Mouse (Mus musculus) left cerebral cortex, postnatal 14 days (tissue): ENCODE measurements around the gene Lgals9. TPM values are rescaled to one million over a fixed set of nuclear protein-coding genes. Genes with fewer than 3 reads are reported as not detected.
A peak's percentile ranks its signal among the peaks of the same experiment; 100 is the strongest.

ENCODE experiments used
- DNase-seq, 2 experiments: peaks; one replicate each; pipeline ENCODE4 v3.0.0; 2021 to 2022; ENCODE audit warnings: low spot score in 2 of 2, mixed read lengths in 1 of 2
- intact Hi-C: fragments of 180-260 bp; cut with DNase I; formaldehyde crosslinking; loops from one replicate; pipeline ENCODE4 v1.15.1; 2025
- total RNA-seq, 2 experiments: library from RNA; stranded (reverse); gene quantifications; 2 replicates each; pipeline ENCODE4 v1.2.3; 2021

The Lgals9 gene
- total RNA-seq, 2 experiments from 2014 or later, result 6.5 to 7.5 TPM

DNA sequence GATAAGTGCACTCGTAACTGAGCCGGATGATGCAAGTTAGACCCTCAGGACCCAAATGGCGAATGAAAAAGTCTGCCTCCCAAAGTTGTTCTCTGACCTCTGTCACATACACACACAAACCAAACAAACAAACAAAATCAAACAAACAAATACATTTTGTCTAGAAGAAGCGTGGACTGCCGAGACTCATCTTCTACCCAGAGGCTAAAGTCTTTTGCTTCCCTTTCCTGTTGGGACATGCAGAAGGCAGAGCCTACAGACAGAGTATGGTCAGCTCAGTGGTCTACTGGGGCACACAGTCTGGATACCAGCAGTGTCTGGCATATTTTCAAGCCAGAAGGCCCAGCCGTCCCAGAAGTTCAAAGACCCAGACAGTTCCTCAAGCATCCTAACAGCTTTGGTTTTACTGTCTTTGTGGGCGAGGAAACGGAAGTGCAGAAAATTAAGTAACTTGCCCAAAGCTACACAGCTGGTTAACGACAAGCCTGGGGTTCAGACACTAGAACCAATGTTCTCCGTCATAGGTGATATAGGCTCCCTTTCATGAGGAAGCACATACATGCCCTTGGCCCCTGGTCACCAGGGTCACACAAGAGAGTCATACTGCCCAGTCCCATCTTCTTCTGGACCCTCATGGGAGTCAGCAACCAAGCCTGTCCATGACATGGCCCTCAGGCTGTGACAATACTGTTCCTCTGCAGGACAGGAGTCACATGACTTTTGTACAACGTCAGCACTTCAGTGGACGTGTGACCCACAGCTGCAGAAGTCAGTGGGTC lies 2.0 kb downstream of the Lgals9 start:
- intact Hi-C loops, result no loop called here
- DNase-seq, result peak in 1 of 2 experiments; percentile 31

DNA sequence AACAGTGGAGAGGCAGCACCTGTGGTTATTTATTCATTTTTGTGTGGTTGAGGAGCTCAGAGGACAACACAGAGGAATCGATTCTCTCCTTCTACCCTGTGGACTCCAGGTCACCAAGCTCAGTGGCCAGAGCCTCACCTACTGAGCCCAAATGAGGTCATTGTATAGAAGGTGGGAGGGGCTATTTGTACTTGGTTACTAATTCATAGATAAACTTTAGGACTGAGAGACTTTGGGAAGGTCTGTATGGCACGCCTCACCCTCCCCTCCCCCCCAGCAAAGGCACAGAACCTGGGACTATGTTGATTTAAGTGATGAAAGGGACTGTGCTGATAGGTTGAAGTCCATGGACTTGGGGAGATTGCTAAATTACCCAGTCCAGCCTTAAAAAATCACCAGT lies 2.7 kb downstream of the Lgals9 start:
- no peak for DNase-seq
- intact Hi-C loops, result no loop called here

DNA sequence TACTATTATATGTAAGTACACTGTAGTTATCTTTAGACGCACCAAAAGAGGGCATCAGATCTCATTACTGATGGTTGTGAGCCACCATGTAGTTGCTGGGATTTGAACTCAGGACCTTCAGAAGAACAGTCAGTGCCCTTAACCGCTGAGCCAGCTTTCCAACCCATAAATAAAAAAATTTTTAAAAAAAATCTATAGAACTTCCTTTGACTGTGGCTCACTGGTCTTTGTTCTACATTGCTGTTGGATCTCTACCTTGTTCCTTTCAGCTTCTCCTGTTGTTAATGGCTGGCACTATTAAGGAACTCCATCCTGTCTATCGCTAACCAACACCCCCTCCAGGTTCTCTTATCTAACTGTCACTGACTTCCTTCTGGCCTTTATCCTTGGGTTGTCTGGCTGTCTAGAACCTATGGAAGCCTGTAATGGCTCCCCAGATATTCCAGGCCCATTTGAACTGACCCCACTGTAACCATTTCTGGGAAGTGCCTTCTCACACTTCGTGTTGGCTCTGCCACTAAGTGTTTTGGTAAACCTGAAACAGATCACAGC lies 4.6 kb downstream of the Lgals9 start:
- intact Hi-C loops, result no loop called here
- no peak for DNase-seq

DNA sequence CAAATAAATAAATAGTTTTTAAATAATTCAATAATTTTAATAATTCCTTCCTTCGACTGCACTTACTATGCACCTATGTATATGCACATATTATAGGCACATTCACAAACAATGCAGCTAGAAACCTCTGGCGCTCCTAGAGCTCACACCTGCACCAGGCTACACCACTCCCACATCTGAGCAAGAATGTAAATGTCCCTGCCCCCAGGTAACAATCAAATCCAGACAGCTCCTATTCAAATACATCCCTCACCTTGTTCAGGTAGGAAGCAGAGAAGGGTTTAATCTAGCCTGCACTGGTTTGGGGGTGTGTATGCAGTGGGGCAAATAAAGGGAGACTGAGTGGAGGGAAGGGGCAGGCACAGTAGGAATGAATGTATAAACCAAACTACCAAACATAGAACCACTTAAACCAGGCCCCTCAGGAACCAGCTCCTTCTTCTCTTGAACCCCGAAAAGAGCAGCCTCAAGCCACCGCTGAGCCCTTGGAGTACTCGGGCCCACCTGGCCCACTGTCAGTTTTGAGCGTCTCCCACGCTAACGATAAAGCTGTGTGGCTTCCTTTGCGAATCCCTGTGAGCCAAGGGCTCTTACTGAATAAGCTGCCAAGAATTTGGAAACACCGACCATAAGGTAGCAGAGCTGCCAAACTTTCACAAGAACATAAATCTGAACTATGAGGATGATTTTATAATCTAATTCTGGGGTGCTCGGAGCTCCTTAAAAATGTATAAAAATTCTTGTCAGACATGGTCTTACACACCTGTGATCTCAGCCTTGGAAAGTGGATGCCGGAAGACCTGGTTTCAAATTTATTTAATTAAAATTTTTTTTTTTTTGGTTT lies 6.3 kb downstream of the Lgals9 start:
- peak; percentile 12 to 30 for DNase-seq
- intact Hi-C loops, result no loop called here

DNA sequence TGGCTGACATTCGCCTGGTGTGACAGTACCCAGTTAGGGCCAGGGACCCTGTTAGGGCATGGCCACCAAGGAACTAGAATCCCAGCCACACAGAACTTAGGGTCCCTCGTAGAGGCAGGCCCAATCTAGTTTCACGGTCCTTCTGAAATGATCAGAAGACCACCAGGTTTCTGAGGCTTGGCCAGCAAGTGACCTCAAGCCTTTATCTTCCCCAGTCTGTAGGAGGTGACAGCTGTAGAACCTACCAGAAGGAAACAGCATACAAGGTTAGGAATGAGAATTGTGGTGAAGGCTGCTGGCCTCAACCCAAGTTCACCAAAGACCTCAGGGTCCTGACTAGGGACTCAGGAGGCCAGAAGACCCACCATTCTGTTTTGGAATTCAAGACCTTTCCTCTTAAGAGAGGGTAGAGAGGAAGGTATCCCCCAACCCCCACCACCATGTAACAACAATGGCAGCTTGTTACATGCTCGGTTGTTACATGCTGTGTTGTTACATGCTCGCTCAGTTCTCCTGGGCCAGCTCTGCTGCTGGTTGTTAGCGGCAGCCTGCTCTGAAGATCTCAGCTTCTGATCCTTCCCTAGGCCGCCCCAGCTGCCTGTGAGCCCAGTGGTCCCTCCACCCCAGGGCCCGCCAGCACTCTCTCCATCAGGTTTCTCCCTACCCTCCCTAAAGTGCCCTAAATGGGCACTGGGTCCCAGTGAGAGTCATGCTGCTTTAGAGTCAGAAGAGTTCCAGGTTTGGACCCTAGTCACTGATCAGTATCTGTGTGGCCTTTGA lies 7.8 kb downstream of the Lgals9 start:
- intact Hi-C loops, result no loop called here
- DNase-seq, result no peak

DNA sequence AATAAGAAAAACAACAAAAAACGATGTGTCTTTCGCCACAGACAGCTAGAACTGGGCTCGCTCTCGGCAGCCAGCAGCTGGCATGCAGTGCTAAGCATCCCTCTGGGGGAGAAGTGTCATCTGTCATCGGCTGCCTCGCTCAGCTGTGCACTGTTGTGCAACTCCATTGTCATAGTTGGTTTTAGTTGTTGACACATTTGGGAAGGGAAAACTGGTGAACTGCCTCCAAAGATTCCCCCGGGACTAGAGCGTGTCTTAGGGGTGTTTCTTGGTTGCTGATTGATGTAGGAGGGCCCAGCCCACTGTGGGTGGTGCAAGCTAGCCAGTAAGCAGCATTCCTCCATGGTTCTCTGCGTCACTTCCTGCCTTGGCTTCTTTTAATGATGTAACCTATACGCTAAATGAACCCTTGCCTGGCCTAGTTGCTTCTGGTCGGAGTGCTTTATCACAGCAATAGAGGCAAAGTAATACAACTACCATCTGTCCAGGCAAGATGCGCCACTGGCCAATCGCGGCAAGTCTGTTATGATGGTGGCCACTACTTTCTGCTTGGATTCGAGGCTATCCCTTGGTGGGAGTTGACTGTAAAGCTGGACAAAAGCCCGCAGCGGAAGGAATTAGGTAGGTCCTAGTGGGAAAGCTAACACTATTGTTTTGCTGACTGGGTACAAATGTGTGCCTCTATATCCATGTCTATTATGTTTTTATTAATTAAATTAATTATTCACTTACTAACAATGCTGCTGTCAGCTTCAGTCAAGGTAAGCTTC lies 11.2 kb downstream of the Lgals9 start:
- peak in 1 of 2 experiments; percentile 27 for DNase-seq
- intact Hi-C loops, result no loop called here

DNA sequence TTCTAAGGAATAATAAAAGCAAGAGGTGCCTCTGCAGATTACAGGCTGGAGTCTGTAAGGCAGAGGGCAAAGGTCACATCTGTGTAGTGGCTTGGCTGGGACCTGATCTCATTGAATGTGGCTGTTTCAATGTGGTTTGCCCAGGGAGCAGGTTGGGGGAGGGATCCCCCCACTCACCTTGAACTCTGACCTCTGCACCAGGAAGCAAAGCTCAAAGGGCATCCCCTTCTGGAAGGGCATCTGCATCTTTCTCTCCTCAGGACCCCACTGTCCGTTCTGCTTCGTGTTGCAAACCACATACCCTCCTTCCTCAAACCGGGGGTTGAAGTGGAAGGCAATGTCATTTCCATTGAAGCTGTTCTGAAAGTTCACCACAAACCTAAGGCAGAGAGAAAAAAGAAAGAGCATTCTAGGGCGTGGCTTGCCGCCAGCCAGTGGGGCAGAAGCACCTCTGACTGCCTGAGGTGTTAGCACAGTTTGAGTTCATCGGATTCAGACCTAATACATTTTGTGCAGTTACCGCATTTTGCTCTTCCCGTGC lies 11.9 kb downstream of the Lgals9 start:
- no peak for DNase-seq

DNA sequence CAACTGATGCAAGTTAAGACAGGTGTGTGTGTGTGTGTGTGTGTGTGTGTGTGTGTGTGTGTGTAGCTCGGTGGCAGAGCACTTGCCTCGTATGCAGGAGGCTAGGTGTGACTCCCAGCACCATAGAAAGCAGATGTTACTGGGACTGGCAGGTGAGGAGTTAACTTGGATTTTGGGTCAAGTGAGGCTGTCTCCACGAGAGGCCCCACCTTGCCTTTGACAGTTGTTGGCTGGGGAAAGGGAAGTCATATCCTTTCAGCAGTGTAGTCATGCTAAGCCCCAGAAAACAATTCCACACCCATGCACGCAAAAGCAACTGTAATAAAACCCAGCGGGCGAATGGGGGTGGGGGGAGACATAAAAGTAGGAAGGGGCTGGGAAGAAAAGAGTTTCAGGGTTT lies 12.4 kb downstream of the Lgals9 start:
- intact Hi-C loops, result no loop called here
- no peak for DNase-seq

More for the DNA sequence above, 11.9 kb downstream of the Lgals9 start:
- intact Hi-C loops, result no loop called here

DNA sequence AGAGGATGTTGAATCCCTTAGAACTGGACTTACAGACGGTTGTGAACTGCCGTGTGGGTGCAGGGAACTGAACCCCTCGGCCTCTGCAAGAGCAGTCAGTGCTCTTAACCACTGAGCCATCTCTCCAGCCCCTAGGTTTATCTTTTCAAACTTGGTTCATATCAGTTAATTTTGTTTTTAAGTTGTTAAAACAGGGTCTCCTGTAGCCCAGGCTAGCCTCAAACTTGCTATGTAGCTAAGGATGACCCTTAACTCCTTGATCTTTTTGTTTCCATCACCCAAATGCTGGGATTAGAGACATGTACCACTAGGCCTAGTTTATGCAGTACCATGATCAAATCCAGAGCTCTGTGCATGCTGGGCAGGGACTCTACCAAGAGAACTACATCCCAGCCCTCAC lies 13.0 kb downstream of the Lgals9 start:
- DNase-seq, result no peak
- intact Hi-C loops, result no loop called here

DNA sequence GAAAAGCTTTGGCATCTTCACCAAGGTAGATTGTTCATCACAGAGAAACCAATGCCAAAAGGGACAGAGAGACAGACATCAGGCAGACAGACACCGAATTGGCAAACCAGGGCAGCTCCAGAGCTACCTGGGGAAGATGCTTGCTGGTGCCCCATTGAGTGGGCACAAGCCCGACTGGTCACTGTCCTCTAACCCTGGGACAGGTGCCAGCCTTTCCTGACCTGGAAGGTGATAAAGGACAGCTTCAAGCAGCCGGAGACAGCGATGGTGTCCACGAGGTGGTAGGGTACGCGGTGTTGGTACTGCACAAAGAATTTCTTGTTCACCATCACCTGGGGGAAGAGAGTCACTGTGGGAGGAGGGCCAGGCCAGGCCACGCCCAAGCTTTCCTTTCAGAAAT lies 13.7 kb downstream of the Lgals9 start:
- no peak for DNase-seq
- intact Hi-C loops, result no loop called here

DNA sequence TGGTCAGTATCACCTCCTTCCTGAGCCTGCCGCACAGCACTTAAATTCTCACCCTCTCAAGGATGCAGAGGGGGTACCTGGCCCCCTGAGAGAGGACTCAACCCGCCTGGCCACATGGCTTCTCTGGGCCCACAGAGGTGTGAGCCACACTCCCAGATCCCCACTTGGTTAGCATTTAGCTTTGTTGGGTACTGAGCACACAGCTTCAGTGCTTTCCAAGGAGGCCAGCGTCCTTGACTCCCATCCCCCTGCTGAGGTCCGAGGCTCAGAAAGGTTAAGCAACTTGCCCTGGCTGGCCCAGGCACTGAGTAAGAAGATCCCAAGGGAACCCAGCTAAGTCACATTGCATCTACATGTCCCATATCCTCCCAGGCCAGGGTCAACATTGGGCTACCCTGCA lies 16.6 kb downstream of the Lgals9 start:
- intact Hi-C loops, result loop anchor here (5.0 kb wide), 1 partner anchor 49 kb away; no protein-coding TSS in a partner anchor
- no peak for DNase-seq

DNA sequence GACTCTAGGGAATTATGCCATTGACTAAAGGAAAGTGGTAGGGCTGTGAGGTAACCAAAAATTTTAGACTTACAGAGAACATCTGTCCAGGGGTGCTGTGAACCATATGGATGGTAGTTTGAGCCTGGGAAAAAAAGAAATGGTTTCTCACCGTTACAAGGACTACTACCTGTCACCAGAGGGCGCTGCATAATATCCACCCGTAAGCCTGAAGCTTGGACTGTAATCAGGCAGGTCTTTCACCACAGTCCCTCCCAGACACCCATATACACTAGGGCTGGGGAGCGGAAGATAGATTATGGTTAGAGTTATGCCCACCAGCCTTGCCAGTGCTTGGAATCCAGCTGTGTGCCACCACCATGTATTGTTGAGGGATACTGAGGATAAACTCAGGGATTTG lies 17.4 kb downstream of the Lgals9 start:
- peak; percentile 51 to 70 for DNase-seq
- intact Hi-C loops, result loop anchor here (2.0 to 5.0 kb wide), 2 partner anchors 50 to 247 kb away; no protein-coding TSS in a partner anchor

DNA sequence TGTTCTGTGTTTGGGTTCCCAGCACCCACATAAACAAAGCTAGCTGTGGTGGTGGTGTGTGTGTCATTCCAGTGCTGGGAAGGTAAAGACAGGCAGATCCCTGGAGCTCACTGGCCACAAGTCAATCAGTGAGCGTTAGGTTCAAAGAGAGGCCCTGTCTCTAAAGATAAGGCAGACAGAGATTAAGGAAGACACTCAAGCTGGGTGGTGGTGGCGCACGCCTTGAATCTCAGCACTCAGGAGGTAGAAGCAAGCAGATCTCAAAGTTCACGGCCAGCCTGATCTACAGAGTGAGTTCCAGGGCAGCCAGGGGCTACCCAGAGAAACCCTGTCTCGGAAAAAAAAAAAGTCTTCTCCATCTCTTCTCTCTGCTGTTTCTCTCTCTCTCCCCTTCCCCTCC lies 23.5 kb downstream of the Lgals9 start:
- intact Hi-C loops, result loop anchor here (5.0 kb wide), 1 partner anchor 336 kb away; the partner anchor contains the start of gene Gm9964
- no peak for DNase-seq

DNA sequence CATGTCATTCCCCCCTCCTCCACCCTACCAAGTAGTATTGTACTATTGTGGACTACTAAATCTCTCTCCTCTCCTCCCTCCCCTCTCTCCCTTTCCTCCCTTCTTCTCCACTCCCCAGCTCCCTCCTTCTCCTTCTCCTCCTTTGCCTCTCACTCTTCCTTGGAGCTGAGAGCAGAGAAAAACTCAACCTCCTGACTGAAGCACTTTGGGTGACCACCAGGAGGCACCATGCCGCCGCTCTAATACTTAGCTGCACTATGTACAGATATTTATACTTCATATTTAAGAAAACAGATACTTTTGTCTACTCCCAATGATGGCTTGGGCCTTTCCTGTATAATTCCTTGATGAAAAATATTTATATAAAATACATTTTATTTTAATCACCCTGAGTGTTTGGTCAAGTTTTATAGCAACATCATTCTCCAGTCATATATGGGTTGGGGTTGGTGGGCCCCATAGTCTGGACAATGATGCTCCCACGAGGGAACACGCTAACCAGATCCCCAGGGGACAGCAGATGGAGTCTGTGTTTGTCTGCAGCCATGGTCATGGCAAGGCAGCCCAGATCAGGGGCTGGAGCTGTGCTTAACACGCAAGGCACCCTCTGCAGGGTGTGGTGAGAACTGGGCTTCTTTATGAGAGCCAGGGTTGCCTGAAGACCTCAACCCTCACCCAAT lies 24.8 kb downstream of the Lgals9 start:
- peak; percentile 44 to 64 for DNase-seq
- intact Hi-C loops, result loop anchor here (5.0 kb wide), 2 partner anchors 337 to 403 kb away; partner anchors contain the start of gene Gm9964

DNA sequence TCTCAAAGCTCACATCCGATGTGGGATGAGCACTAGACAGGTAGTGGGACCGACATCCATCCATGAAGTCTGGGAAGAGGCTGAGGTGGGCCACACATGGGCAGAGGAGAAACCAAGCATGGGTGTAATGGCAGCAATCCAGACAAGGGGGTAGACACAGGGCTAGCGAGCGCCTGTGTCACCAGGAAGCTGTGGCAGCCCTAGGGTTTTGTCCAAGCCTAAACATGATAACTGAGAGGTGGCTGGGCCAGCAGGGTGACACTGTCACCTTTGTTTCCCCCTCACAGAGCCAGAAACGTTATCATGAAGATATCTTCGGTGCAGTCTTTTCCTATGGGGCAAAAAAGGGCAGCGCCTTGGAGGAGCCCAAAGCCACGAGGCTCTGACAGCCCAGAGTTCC lies 25.4 kb downstream of the Lgals9 start:
- intact Hi-C loops, result loop anchor here (5.0 kb wide), 1 partner anchor 402 kb away; no protein-coding TSS in a partner anchor

DNA sequence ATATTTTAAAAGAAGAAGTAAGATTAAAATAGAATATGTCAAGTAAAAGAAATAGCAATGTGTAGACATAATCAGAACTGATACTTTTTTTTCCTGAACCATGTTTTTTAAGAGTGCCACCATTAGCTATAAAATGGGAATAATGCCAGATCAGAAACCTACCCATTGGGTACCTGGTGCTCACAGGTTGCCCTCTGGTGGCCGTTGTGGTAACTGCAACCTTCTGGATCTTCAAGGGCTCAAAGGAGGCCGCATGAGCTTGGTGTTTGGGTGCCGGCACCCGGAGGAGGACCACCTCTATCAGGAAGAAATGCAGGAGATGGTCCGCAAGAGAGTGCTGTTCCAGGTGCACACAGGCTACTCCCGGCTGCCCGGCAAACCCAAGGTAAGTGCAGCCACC lies 28.5 kb downstream of the Lgals9 start:
- intact Hi-C loops, result loop anchor here (1.0 to 5.0 kb wide), 2 partner anchors 100 to 399 kb away; no protein-coding TSS in a partner anchor
- peak; percentile 87 to 93 for DNase-seq

More for the DNA sequence above, 25.4 kb downstream of the Lgals9 start:
- no peak for DNase-seq

DNA sequence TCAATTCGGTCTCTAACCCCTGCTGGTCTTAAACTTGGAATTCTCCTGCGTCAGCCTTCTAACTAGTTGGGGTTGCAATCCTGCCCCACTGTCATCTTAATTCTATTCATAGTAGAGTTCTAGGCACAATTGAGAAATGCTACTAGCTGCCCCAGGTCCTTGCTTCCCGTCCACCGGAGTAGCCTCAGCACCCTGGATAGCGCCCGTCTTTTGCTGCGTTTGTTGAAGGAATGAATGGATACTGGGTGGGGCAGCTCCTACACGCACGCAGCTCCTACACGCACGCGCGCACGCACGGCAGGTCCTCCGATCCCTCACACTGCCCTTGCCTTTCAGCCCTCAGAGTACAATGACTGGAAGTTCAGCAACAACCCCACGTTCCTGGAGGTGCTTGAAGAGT lies 32.3 kb downstream of the Lgals9 start:
- no peak for DNase-seq
- intact Hi-C loops, result no loop called here

DNA sequence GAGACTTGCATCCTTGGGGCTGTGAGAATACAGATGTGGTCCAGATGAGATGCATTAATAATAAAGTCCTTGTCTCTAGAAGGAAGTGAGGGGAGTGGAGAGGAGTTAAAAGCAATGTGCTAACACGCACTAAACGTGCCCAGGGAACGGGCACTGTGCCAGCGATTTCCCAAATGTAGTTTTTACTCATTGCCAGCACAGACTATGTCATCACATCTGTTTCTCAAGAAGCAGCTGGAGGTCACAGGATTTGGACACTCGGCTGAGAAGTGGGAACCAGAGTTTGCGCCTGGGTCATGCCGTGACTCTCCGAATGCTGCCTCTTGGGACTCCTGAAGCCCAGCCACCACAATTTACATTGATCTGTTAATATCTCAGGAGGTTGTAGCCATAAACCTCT lies 34.4 kb downstream of the Lgals9 start:
- DNase-seq, result peak in 1 of 2 experiments; percentile 20
- intact Hi-C loops, result no loop called here
